Mouse (Mus musculus): ENCODE measurements around the gene Tas2r126. TPM values are rescaled to one million over a fixed set of nuclear protein-coding genes. Genes with fewer than 3 reads are reported as not detected.
"Not testable (repeated sequence)": the region's sequence is repeated elsewhere in the genome, so short reads cannot be mapped to it uniquely, and the experiment has no call there.

The Tas2r126 gene
- polyA plus RNA-seq, 1 experiment from 2014 or later: not detected

DNA sequence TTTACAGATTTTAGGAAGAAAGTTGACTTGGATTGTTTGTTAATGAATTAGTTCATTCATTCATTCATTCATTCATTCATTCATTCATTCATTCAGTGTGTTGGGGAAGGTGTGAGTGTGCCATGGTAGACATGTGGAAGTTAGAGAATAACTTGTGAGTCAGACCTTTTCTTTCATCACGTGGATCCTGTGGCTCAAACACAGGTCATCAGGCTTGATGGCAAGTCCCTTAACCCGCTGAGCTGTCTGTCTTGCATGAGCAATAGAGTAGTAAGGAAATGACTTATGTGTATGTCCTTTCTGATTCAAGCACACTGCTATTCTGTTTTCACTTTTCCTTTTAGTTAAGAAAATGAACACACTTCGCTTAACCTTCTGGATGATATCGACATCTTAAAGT is 36.2 kb downstream of the Tas2r126 start:
- H3K36me3 ChIP-seq (ENCODE audit: control insufficient read depth, insufficient read depth, low read length): no peaks in the 10 kb centered on the region
- H3K4me1 ChIP-seq (ENCODE audit: control insufficient read depth, insufficient read depth, low read length): no peaks in the 10 kb centered on the region
- no peak overlapping the region for H3K4me3 ChIP-seq (ENCODE audit: low read length)
- no peaks in the 10 kb centered on the region for H3K9me3 ChIP-seq (ENCODE audit: control insufficient read depth, low read length)
- no peaks in the 10 kb centered on the region for H3K27me3 ChIP-seq (replicated peaks; ENCODE audit: control insufficient read depth, insufficient read depth, low read length)
- 89% methylated on average over 4 of the region's 4 CpGs for WGBS
- H3K4me2 ChIP-seq (ENCODE audit: low read depth, low read length): no peak overlapping the region
- ATAC-seq: no peak
- H3K27ac ChIP-seq (ENCODE audit: low read length): no peak overlapping the region
- no peak overlapping the region for H3K9ac ChIP-seq (ENCODE audit: low read depth, low read length)

DNA sequence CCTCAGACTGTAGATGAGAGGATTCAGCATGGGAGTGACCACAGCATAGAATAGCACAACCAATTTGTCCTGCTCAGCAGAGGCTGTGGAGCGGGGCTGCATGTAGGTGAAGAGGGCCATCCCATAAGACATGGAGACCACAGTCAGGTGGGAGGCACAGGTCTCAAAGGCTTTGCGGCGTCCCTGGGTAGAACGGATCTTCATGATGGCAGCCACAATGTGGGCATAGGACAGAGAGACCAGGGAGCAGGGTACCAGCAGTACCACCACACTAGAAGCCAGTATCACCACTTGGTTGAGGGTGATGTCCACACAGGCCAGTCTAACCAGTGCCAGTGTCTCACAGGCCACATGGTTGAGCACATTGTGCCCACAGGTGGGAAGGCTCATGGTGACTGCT is 37.0 kb downstream of the Tas2r126 start:
- H3K9ac ChIP-seq (ENCODE audit: low read depth, low read length); H3K4me3 ChIP-seq (ENCODE audit: low read length); H3K27ac ChIP-seq (ENCODE audit: low read length); ATAC-seq; H3K36me3 ChIP-seq (ENCODE audit: control insufficient read depth, insufficient read depth, low read length); H3K27me3 ChIP-seq (replicated peaks; ENCODE audit: control insufficient read depth, insufficient read depth, low read length); H3K4me1 ChIP-seq (ENCODE audit: control insufficient read depth, insufficient read depth, low read length); H3K9me3 ChIP-seq (ENCODE audit: control insufficient read depth, low read length); H3K4me2 ChIP-seq (ENCODE audit: low read depth, low read length): not testable (repeated sequence)
- WGBS: 93% methylated on average over 4 of the region's 4 CpGs

DNA sequence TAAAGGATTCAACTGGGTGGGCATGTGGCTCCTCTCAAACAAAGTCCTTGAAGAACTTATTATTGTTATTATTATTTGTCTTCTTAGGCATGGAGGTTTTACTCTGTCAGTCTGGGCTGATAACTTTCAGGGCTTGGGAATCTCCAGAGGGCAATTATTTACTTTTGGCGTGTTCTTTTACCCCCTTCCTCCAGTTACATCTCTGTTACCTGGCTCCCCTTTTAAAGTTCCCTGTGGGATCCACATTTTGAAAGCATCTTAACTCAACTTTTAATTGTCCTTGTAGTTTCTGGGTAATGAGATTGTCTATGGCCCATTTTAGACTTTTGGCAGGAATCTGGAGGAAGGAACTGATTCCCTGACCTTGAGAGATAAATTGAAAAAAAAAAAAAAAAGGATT is 41.9 kb downstream of the Tas2r126 start, which contains the start of gene Olfr457:
Gene Olfr457, minus strand, starts transcription at position 101 of the 400 bp plus-strand sequence.
- Histone ChIP-seq H3K27ac (ENCODE audit: low read length) (no peak within 1 kb of the TSS), H3K36me3 (ENCODE audit: control insufficient read depth, insufficient read depth, low read length) (no peaks in the 10 kb centered on the region), H3K4me2 (ENCODE audit: low read depth, low read length) (no peak within 1 kb of the TSS), H3K9ac (ENCODE audit: low read depth, low read length) (no peak within 1 kb of the TSS), H3K4me1 (ENCODE audit: control insufficient read depth, insufficient read depth, low read length) (no peaks in the 10 kb centered on the region), H3K27me3 (replicated peaks; ENCODE audit: control insufficient read depth, insufficient read depth, low read length) (no peaks in the 10 kb centered on the region), H3K9me3 (ENCODE audit: control insufficient read depth, low read length) (no peaks in the 10 kb centered on the region), H3K4me3 (ENCODE audit: low read length) (no peak within 1 kb of the TSS)
- no peak for ATAC-seq
- 67% methylated on average over 1 of the region's 1 CpGs for whole genome bisulfite sequencing

DNA sequence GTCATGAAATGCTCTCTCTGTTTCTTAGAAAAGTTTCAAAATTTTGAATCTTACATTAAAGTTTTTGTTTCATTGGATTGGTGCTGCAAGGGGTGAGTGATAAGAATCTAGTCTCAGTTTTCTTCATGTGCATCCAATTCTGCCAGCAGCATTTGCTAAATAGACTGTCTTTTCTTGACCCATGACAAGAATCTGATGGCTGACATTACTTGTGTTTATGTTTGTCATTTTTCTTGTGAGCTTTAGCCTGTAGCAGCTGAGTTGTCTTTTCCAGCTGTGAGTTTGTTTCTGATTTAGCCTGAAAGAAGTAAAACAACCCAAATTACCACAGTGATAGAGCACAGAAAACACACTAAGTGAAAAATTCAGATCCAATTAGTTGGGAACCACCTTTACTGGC is 50.3 kb downstream of the Tas2r126 start:
- no peaks in the 10 kb centered on the region for H3K9me3 ChIP-seq (ENCODE audit: control insufficient read depth, low read length)
- H3K27ac ChIP-seq (ENCODE audit: low read length): no peak overlapping the region
- H3K9ac ChIP-seq (ENCODE audit: low read depth, low read length): no peak overlapping the region
- no peaks in the 10 kb centered on the region for H3K36me3 ChIP-seq (ENCODE audit: control insufficient read depth, insufficient read depth, low read length)
- H3K27me3 ChIP-seq (replicated peaks; ENCODE audit: control insufficient read depth, insufficient read depth, low read length): no peaks in the 10 kb centered on the region
- H3K4me3 ChIP-seq (ENCODE audit: low read length): no peak overlapping the region
- no peak overlapping the region for H3K4me2 ChIP-seq (ENCODE audit: low read depth, low read length)
- ATAC-seq: no peak
- H3K4me1 ChIP-seq (ENCODE audit: control insufficient read depth, insufficient read depth, low read length): no peaks in the 10 kb centered on the region

Other genes with a start within 250 kb of the Tas2r126 start
- not detected in 2 replicates for gene Tas2r144, start 219.2 kb upstream of the Tas2r126 start, polyA plus RNA-seq (2015; fragmentation: Nextera tagmentation; extraction: Ambion mirVana)
- gene Gstk1, start 188.6 kb upstream of the Tas2r126 start, polyA plus RNA-seq (2015; fragmentation: Nextera tagmentation; extraction: Ambion mirVana): 27.4 and 27.7 TPM in 2 replicates
- gene Tmem139, start 172.6 kb upstream of the Tas2r126 start, polyA plus RNA-seq (2015; fragmentation: Nextera tagmentation; extraction: Ambion mirVana): 19.5 and 22.9 TPM in 2 replicates
- gene Casp2, start 169.6 kb upstream of the Tas2r126 start, polyA plus RNA-seq (2015; fragmentation: Nextera tagmentation; extraction: Ambion mirVana): 39.5 and 39.9 TPM in 2 replicates
- gene Clcn1, start 147.8 kb upstream of the Tas2r126 start, polyA plus RNA-seq (2015; fragmentation: Nextera tagmentation; extraction: Ambion mirVana): 0.20 and 0.23 TPM in 2 replicates
- gene Fam131b, start 109.9 kb upstream of the Tas2r126 start, polyA plus RNA-seq (2015; fragmentation: Nextera tagmentation; extraction: Ambion mirVana): 0.12 and 0.21 TPM in 2 replicates
- 83.5 and 86.5 TPM in 2 replicates for gene Zyx, start 84.9 kb upstream of the Tas2r126 start, polyA plus RNA-seq (2015; fragmentation: Nextera tagmentation; extraction: Ambion mirVana)
- 10.0 and 11.3 TPM in 2 replicates for gene Epha1, start 61.3 kb upstream of the Tas2r126 start, polyA plus RNA-seq (2015; fragmentation: Nextera tagmentation; extraction: Ambion mirVana)
- gene Tas2r143, start 34.3 kb upstream of the Tas2r126 start, polyA plus RNA-seq (2015; fragmentation: Nextera tagmentation; extraction: Ambion mirVana): not detected in 2 replicates
- not detected in 2 replicates for gene Tas2r135, start 29.1 kb upstream of the Tas2r126 start, polyA plus RNA-seq (2015; fragmentation: Nextera tagmentation; extraction: Ambion mirVana)
- gene Olfr458, start 30.7 kb downstream of the Tas2r126 start, polyA plus RNA-seq (2015; fragmentation: Nextera tagmentation; extraction: Ambion mirVana): not detected in 2 replicates
- gene Olfr457, start 41.8 kb downstream of the Tas2r126 start, polyA plus RNA-seq (2015; fragmentation: Nextera tagmentation; extraction: Ambion mirVana): 0.04 TPM in 1 of 2 replicates, not detected in the other
- not detected in 2 replicates for gene Olfr456, start 52.7 kb downstream of the Tas2r126 start, polyA plus RNA-seq (2015; fragmentation: Nextera tagmentation; extraction: Ambion mirVana)
- not detected in 2 replicates for gene Olfr455, start 113.1 kb downstream of the Tas2r126 start, polyA plus RNA-seq (2015; fragmentation: Nextera tagmentation; extraction: Ambion mirVana)
- gene Tcaf3, start 163.2 kb downstream of the Tas2r126 start, polyA plus RNA-seq (2015; fragmentation: Nextera tagmentation; extraction: Ambion mirVana): not detected in 2 replicates
- 5.4 and 5.6 TPM in 2 replicates for gene Tcaf2, start 210.7 kb downstream of the Tas2r126 start, polyA plus RNA-seq (2015; fragmentation: Nextera tagmentation; extraction: Ambion mirVana)

Data from intestine, embryonic 16.5 days (tissue).